Mouse (Mus musculus): ENCODE data around the gene Sars. TPM values are rescaled to one million over a fixed set of nuclear protein-coding genes. Genes with fewer than 3 reads are reported as not detected.
A peak's percentile ranks its signal among the peaks of the same experiment; 100 is the strongest.

The Sars gene
- polyA plus RNA-seq, 1 experiment from 2014 or later = 207 TPM

DNA sequence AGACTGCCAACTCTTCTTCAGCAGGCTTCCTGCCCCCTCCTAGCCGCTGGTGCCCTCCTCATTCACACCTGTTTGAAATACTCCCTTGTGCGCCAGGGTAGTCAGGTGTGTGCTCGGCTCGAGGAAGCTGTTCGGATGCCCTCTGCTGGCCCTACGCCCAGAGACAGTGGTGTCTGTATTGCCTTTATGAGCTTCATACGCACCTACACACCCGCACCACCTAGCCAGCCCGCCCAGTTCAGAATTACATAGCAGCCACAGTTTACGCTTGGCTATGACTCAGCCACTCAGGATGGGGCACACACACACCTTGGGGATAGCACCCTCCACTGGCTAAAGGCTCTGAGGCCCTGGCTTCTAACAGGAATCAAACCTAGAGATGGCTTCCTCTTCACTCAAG lies 13.9 kb upstream of the Sars start:
- Histone ChIP-seq H3K36me3 (replicated peaks; ENCODE audit: control insufficient read depth, insufficient read depth) (no peaks in the 10 kb centered on the region), H3K4me3 (replicated peaks; ENCODE audit: low read length) (no peak overlapping the region), H3K9ac (no peak overlapping the region), H3K27me3 (ENCODE audit: control insufficient read depth, insufficient read depth, low read length) (no peaks in the 10 kb centered on the region), H3K4me1 (replicated peaks; ENCODE audit: control insufficient read depth, insufficient read depth, low read length) (no peaks in the 10 kb centered on the region), H3K27ac (no peak overlapping the region), H3K4me2 (replicated peaks) (no peak overlapping the region), H3K9me3 (ENCODE audit: control insufficient read depth, low read length) (no peaks in the 10 kb centered on the region)
- DNase-seq (ENCODE audit: low spot score) (no peak), ATAC-seq (ENCODE audit: low FRiP score) (no peak)
- 54% methylated on average over 10 of the region's 10 CpGs for WGBS

DNA sequence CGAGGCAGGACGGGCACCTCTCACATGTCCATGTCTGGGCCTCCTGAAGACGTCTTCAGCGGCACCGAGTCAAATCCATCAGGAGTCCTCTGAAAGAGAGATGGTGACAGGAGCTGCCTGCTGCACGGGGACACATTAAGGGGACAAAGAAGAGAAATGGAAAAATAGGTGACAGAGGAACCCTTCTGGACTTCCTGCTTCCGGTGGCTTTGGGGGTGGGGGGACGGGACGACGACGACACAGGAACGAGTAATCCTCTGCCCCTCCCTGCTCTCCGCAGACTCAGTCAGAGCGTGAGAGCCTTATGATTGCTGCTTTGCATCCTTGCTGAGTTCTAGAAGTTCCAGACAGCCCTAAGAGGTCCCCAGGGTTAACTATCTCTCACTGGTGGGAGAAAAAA lies 13.4 kb upstream of the Sars start:
- Histone ChIP-seq H3K27me3 (ENCODE audit: control insufficient read depth, insufficient read depth, low read length) (no peaks in the 10 kb centered on the region), H3K4me3 (replicated peaks; ENCODE audit: low read length) (no peak overlapping the region), H3K4me2 (replicated peaks) (no peak overlapping the region), H3K27ac (no peak overlapping the region), H3K9ac (no peak overlapping the region), H3K36me3 (replicated peaks; ENCODE audit: control insufficient read depth, insufficient read depth) (no peaks in the 10 kb centered on the region), H3K9me3 (ENCODE audit: control insufficient read depth, low read length) (no peaks in the 10 kb centered on the region), H3K4me1 (replicated peaks; ENCODE audit: control insufficient read depth, insufficient read depth, low read length) (no peaks in the 10 kb centered on the region)
- 68% methylated on average over 14 of the region's 14 CpGs for WGBS
- no peak for DNase-seq (ENCODE audit: low spot score)
- no peak for ATAC-seq (ENCODE audit: low FRiP score)

DNA sequence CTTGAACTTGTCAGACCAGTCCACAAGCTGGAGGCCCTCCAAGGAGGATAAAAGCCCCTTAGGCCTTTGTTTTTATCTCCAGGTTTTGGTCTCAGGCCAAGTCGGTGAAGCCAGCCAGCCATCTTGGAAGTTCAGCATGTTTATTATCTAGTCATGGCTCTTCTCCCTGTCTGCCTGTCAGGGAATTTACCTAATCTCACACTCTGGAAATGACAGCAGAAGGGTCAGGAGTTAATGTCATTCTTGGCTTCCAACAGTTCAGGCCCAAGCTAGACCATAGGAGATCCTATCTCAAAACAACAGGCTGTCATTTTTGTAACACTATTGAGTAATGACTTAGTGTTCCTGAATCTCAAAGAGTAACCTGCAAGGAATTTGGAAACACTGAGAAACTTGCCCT lies 9.2 kb upstream of the Sars start:
- 72% methylated on average over 1 of the region's 1 CpGs for WGBS
- Histone ChIP-seq H3K27me3 (ENCODE audit: control insufficient read depth, insufficient read depth, low read length) (no peaks in the 10 kb centered on the region), H3K27ac (no peak overlapping the region), H3K36me3 (replicated peaks; ENCODE audit: control insufficient read depth, insufficient read depth) (no peaks in the 10 kb centered on the region), H3K4me3 (replicated peaks; ENCODE audit: low read length) (no peak overlapping the region), H3K4me2 (replicated peaks) (no peak overlapping the region), H3K9ac (no peak overlapping the region), H3K4me1 (replicated peaks; ENCODE audit: control insufficient read depth, insufficient read depth, low read length) (no peaks in the 10 kb centered on the region), H3K9me3 (ENCODE audit: control insufficient read depth, low read length) (no peaks in the 10 kb centered on the region)
- DNase-seq (ENCODE audit: low spot score) = no peak
- no peak for ATAC-seq (ENCODE audit: low FRiP score)

DNA sequence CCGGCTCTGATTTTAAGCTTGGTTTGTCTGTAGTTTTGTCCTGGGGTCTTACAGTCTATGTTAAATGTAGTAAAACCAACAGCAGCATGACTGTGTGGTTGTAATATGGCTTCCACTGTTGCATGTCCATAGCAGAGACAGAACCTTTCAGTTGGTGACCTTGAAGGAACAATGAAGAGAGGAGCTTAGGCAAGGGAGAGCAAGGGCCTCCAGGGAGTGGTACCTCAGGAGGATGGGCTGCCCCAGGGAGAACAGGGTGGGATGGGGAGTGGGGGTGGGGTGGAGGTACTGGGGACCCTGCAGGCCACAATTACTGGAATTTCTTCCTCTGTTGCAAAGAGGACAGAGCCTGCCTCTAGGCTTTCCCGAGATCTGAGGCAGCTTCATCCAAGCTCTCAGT lies 7.0 kb upstream of the Sars start:
- ATAC-seq (ENCODE audit: low FRiP score) (no peak), DNase-seq (ENCODE audit: low spot score) (no peak)
- no peaks in the 10 kb centered on the region for H3K36me3 ChIP-seq (replicated peaks; ENCODE audit: control insufficient read depth, insufficient read depth)
- H3K9me3 ChIP-seq (ENCODE audit: control insufficient read depth, low read length) = no peaks in the 10 kb centered on the region
- no peaks in the 10 kb centered on the region for H3K4me1 ChIP-seq (replicated peaks; ENCODE audit: control insufficient read depth, insufficient read depth, low read length)
- H3K27me3 ChIP-seq (ENCODE audit: control insufficient read depth, insufficient read depth, low read length) = no peaks in the 10 kb centered on the region
- no peak overlapping the region for H3K4me2 ChIP-seq (replicated peaks)
- no peak overlapping the region for H3K27ac ChIP-seq
- H3K9ac ChIP-seq = no peak overlapping the region
- 90% methylated on average over 2 of the region's 2 CpGs for WGBS
- H3K4me3 ChIP-seq (replicated peaks; ENCODE audit: low read length) = no peak overlapping the region

DNA sequence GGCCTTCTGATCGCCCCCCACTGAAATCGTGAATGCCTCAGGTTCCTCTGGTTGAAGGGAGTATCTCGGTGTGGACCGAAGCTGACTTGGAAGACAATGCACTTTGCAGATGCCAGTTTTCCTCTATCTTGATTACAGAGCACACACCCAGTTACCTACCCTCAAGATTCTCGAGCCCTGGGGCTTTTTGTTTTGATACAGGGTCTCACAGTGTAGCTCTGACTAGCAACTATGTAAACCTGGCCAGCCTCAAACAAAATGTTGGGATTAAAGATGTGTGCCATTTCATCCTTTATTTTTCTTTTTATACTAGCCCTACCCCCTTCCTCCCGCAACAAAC lies 327 bp upstream of the Sars start:
- ATAC-seq (ENCODE audit: low FRiP score) = peak; percentile 37
- H3K27ac ChIP-seq = peak overlapping the region; percentile 95

DNA sequence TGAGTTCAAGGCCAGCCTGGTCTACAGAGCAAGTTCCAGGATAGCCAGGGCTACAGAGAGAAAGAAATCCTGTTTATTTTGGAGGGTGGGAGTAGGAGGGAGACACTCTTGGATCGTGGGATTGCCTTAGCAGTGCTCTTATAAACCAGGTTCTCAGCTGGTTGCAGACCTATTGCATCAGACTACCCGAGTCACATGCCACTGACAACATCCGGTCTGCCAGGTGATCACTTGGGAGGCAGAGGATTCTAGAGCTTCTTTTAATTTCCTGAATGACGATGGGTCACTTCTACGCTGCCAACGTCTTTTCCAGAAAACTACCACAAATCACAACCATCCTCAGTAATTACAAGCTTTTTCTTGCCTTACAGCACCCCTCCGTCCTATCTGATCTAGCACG lies 980 bp downstream of the Sars start:
- ATAC-seq (ENCODE audit: low FRiP score) = no peak

More for the DNA sequence above, 327 bp upstream of the Sars start:
- WGBS = 12% methylated on average over 6 of the region's 6 CpGs
- H3K4me3 ChIP-seq (replicated peaks; ENCODE audit: low read length) = peak overlapping the region; percentile 88
- H3K27me3 ChIP-seq (ENCODE audit: control insufficient read depth, insufficient read depth, low read length) = no peaks in the 10 kb centered on the region
- peak overlapping the region; percentile 92 for H3K9ac ChIP-seq
- H3K4me2 ChIP-seq (replicated peaks) = peak overlapping the region; percentile 73
- H3K9me3 ChIP-seq (ENCODE audit: control insufficient read depth, low read length) = no peaks in the 10 kb centered on the region
- peaks cover 22% of the 10 kb centered on the region for H3K4me1 ChIP-seq (replicated peaks; ENCODE audit: control insufficient read depth, insufficient read depth, low read length)
- no peak for DNase-seq (ENCODE audit: low spot score)
- peaks cover 6% of the 10 kb centered on the region; the same call in 1 of the 2 replicates for H3K36me3 ChIP-seq (replicated peaks; ENCODE audit: control insufficient read depth, insufficient read depth)

DNA sequence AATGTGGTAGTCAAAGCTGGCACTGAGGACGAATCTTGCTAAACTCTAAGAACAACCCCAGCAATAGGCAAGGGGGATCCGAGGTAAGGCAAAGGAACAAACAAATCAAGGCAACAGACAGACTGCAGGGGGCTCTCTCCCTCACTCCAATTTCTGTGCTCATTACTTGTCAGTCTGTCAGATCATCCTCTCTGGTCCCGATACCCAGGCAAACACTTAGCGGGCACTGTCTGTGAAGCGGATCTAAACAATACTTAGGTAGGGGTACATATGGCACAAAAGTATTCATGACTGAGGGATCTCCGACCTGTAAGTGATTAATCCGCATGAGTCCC lies 8.7 kb downstream of the Sars start:
- Histone ChIP-seq H3K9me3 (ENCODE audit: control insufficient read depth, low read length) (no peaks in the 10 kb centered on the region), H3K4me1 (replicated peaks; ENCODE audit: control insufficient read depth, insufficient read depth, low read length) (peaks cover 21% of the 10 kb centered on the region), H3K4me3 (replicated peaks; ENCODE audit: low read length) (no peak overlapping the region), H3K4me2 (replicated peaks) (no peak overlapping the region), H3K9ac (no peak overlapping the region), H3K36me3 (replicated peaks; ENCODE audit: control insufficient read depth, insufficient read depth) (peaks cover 58% of the 10 kb centered on the region), H3K27me3 (ENCODE audit: control insufficient read depth, insufficient read depth, low read length) (no peaks in the 10 kb centered on the region), H3K27ac (no peak overlapping the region)
- no peak for DNase-seq (ENCODE audit: low spot score)
- ATAC-seq (ENCODE audit: low FRiP score) = no peak
- 55% methylated on average over 7 of the region's 7 CpGs for WGBS

More for the DNA sequence above, 980 bp downstream of the Sars start:
- H3K27ac ChIP-seq = peak overlapping the region; percentile 95; the same call in 1 of the 2 replicates
- peaks cover 6% of the 10 kb centered on the region; the same call in 1 of the 2 replicates for H3K36me3 ChIP-seq (replicated peaks; ENCODE audit: control insufficient read depth, insufficient read depth)
- H3K4me1 ChIP-seq (replicated peaks; ENCODE audit: control insufficient read depth, insufficient read depth, low read length) = peaks cover 22% of the 10 kb centered on the region
- H3K9ac ChIP-seq = peak overlapping the region; percentile 92
- DNase-seq (ENCODE audit: low spot score) = no peak
- 21% methylated on average over 8 of the region's 8 CpGs for WGBS
- peak overlapping the region; percentile 73 for H3K4me2 ChIP-seq (replicated peaks)
- no peaks in the 10 kb centered on the region for H3K27me3 ChIP-seq (ENCODE audit: control insufficient read depth, insufficient read depth, low read length)
- H3K9me3 ChIP-seq (ENCODE audit: control insufficient read depth, low read length) = no peaks in the 10 kb centered on the region
- peak overlapping the region; percentile 88 for H3K4me3 ChIP-seq (replicated peaks; ENCODE audit: low read length)

DNA sequence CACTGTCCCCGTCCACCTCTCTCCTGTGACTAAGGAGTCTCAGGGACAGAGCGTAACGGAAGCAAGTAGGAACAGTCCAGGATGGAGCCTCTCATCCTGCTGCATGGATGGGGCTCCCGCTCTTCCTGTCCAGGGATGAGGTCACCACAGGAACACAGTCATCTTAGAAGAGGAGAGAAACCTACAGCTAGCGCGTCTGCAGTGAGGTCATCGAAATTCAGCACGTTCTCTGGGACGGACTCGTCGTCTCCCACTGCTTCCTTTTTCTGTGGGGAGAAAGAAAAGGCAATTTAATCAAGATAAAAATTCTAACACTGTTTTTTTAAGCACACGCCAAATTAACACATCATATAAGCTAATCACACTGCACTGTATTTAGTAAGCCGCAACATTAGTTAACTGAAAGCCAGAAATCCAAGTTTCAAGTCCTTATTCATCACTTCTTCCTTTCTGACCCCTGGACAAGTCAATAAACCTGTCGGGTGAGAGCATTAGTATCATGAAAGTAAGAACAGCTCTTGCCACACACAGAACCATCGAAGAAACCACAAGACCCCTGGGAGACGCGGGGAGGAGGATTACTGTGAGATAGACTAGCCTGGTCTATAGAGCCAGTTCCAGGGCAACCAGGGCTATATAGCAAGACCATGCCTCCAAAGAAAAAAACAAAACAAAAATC lies 9.2 kb downstream of the Sars start:
- H3K9ac ChIP-seq = no peak overlapping the region
- no peak overlapping the region for H3K4me2 ChIP-seq (replicated peaks)
- no peak overlapping the region for H3K4me3 ChIP-seq (replicated peaks; ENCODE audit: low read length)
- peak overlapping the region; percentile 85 for H3K27ac ChIP-seq
- peaks cover 63% of the 10 kb centered on the region for H3K36me3 ChIP-seq (replicated peaks; ENCODE audit: control insufficient read depth, insufficient read depth)
- WGBS = 77% methylated on average over 17 of the region's 17 CpGs
- H3K9me3 ChIP-seq (ENCODE audit: control insufficient read depth, low read length) = no peaks in the 10 kb centered on the region
- H3K4me1 ChIP-seq (replicated peaks; ENCODE audit: control insufficient read depth, insufficient read depth, low read length) = peaks cover 21% of the 10 kb centered on the region
- ATAC-seq (ENCODE audit: low FRiP score) = no peak
- no peak for DNase-seq (ENCODE audit: low spot score)
- no peaks in the 10 kb centered on the region for H3K27me3 ChIP-seq (ENCODE audit: control insufficient read depth, insufficient read depth, low read length)

DNA sequence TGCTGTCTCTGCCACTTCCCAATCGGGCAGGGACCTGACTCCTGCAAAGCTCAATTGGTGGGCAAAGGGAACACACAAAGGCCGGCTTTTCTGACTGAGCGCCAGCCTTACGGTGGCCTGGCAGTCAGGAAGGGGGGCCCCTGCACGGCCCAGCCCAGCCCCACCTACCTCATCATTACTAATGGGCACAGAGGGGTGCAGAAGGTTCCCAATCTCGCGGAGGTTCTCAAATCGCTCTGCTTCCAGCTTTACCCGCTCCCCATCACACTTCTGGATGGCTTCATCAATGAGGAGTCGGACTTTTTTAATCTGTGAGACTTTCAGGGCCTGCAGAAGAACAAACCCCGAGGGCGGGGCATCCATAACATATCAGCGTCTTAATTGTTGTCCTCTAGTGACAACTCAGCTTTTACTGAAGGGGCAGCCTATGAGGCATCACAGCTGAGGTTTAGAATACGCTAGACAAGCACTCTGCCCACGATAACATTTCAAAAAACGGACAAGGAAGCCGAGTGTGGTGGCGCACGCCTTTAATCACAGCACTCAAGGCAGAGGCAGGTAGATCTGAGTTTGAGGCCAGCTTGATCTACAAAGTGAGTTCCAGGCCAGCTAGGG lies 11.0 kb downstream of the Sars start:
- DNase-seq (ENCODE audit: low spot score) = peak; percentile 60
- 13% methylated on average over 19 of the region's 19 CpGs for WGBS
- H3K27ac ChIP-seq = peak overlapping the region; percentile 85
- peaks cover 79% of the 10 kb centered on the region for H3K36me3 ChIP-seq (replicated peaks; ENCODE audit: control insufficient read depth, insufficient read depth)
- peak; percentile 80; the same call in 1 of the 2 replicates for ATAC-seq (ENCODE audit: low FRiP score)
- peaks cover 21% of the 10 kb centered on the region for H3K4me1 ChIP-seq (replicated peaks; ENCODE audit: control insufficient read depth, insufficient read depth, low read length)
- H3K9ac ChIP-seq = no peak overlapping the region; the same call in 1 of the 2 replicates
- H3K9me3 ChIP-seq (ENCODE audit: control insufficient read depth, low read length) = no peaks in the 10 kb centered on the region
- no peaks in the 10 kb centered on the region for H3K27me3 ChIP-seq (ENCODE audit: control insufficient read depth, insufficient read depth, low read length)
- no peak overlapping the region for H3K4me2 ChIP-seq (replicated peaks)
- no peak overlapping the region for H3K4me3 ChIP-seq (replicated peaks; ENCODE audit: low read length)
